Mouse (Mus musculus) lung, postnatal 14 days (tissue): ENCODE measurements around the gene Gsta3.

Source experiments
- DNase-seq: peaks from one replicate; pipeline ENCODE4 v3.0.0; 2021

The Gsta3 gene

GRCm38 (mm10) chr1:21304646-21305045 is 64.3 kb downstream of the Gsta3 start:
- DNase-seq: no peak

- no peak for DNase-seq
Measured at GRCm38 (mm10) chr1:21305443-21305842, 65.1 kb downstream of the Gsta3 start.

- no peak for DNase-seq
Measured at GRCm38 (mm10) chr1:21314336-21314735, 73.9 kb downstream of the Gsta3 start.
